Mouse (Mus musculus) embryonic stem cell, embryonic (primary cell): ENCODE data around the gene Gnaz.

Source experiments
- CTCF ChIA-PET, 4 experiments: fragments of 300-600 bp in 2 of 4; fragments of 350-600 bp in 2 of 4; sonication (Branson Sonifier 250); formaldehyde crosslinking; loops; one replicate each; lab custom pipeline; 2022; ENCODE audit warnings: inconsistent platforms in 2 of 4; lab: Charles Lee
- POLR2A ChIA-PET, 4 experiments: fragments of 300-600 bp in 2 of 4; fragments of 350-600 bp in 2 of 4; sonication (Branson Sonifier 250); formaldehyde crosslinking; loops; one replicate each; lab custom pipeline; 2022; ENCODE audit warnings: antibody characterized with exemption in 4 of 4, inconsistent platforms in 1 of 4; lab: Charles Lee

Gnaz gene

GRCm38 (mm10) chr10:74939300-74939699 is 27.7 kb upstream of the Gnaz start:
- ChIA-PET CTCF (interaction anchor here in 1 of 4 experiments (0.9 kb wide), 1 partner anchor 212 kb away, joined by 4 read pairs; no protein-coding TSS in a partner anchor), POLR2A (no interaction called here)

DNA sequence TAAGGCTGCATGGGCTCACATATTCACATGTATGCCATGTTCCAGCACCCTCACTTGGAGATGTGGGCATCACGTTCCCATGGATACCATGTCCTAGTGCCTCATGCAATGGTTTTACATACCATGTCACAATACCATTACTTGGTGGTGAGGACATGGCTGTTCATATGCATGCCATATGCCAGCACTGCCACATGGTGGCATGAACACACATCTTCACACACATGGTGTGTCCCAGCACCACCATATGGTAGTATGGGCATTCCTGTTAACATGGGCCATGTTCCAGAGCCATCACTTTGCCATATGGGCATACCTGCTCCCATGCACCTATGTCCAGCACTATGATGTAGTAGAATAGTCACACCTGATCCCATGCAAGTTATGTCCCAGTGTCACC is 26.2 kb upstream of the Gnaz start:
- ChIA-PET POLR2A (no interaction called here), CTCF (no interaction called here)

- ChIA-PET POLR2A (no interaction called here), CTCF (interaction anchor here in 3 of 4 experiments (0.5 to 2.6 kb wide), 4 partner anchors 14 to 259 kb away, joined by 3 to 8 read pairs (median 4); partner anchors contain the start of gene Gnaz (in 1 of the 3))
Measured at GRCm38 (mm10) chr10:74952830-74953443, 14.0 kb upstream of the Gnaz start.

DNA sequence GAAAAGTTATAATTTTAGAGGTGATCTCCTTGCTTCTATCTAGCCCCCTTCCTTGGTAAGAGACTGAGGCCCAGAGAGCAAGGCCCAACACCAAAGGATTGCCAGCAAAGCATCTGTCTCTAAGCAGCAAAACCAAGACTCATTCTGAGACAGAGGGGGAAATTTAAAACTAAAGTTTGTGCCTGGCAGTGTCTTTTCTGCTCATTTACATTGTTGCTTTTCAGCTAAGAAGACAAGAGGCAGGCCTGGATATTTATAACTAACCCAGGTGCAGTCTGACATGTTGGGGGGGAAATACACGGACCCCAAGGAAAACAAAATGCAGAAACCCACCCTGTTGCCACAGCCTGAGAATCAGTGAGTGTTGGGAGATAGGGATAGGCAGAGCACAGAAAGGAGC is 2.6 kb upstream of the Gnaz start:
- POLR2A ChIA-PET = no interaction called here
- CTCF ChIA-PET = no interaction called here

GRCm38 (mm10) chr10:74967651-74968267 is 782 bp downstream of the Gnaz start:
- ChIA-PET CTCF (interaction anchor here in 2 of 4 experiments (0.9 to 1.6 kb wide), 5 partner anchors 14 to 287 kb away, joined by 3 to 8 read pairs (median 5); no protein-coding TSS in a partner anchor), POLR2A (interaction anchor here in 3 of 4 experiments (0.6 to 1.5 kb wide), 5 partner anchors 11 to 1803 kb away, joined by 3 to 7 read pairs (median 4); partner anchors contain the start of gene Rab36 (in 1 of the 3))

GRCm38 (mm10) chr10:74969266-74969665 is 2.3 kb downstream of the Gnaz start:
- POLR2A ChIA-PET = interaction anchor here in 1 of 4 experiments (0.6 kb wide), 1 partner anchor 122 kb away, joined by 4 read pairs; no protein-coding TSS in a partner anchor
- CTCF ChIA-PET = interaction anchor here in 1 of 4 experiments (0.9 kb wide), 1 partner anchor 182 kb away, joined by 3 read pairs; no protein-coding TSS in a partner anchor

- CTCF ChIA-PET = interaction anchor here in 3 of 4 experiments (0.6 to 1.2 kb wide), 5 partner anchors 12 to 125 kb away, joined by 3 to 7 read pairs (median 3); no protein-coding TSS in a partner anchor
- POLR2A ChIA-PET = interaction anchor here in 1 of 4 experiments (0.6 kb wide), 1 partner anchor 968 kb away, joined by 3 read pairs; no protein-coding TSS in a partner anchor
Measured at GRCm38 (mm10) chr10:74973026-74973425, 6.0 kb downstream of the Gnaz start.

- POLR2A ChIA-PET = no interaction called here
Measured at GRCm38 (mm10) chr10:74975626-74976025, 8.6 kb downstream of the Gnaz start.

GRCm38 (mm10) chr10:74976429-74976828 is 9.5 kb downstream of the Gnaz start:
- ChIA-PET CTCF (no interaction called here), POLR2A (interaction anchor here in 1 of 4 experiments (1.0 kb wide), 1 partner anchor 10 kb away, joined by 3 read pairs; the partner anchor contains the start of gene Gnaz)

More at GRCm38 (mm10) chr10:74975626-74976025, 8.6 kb downstream of the Gnaz start:
- CTCF ChIA-PET = interaction anchor here in 1 of 4 experiments (1.5 kb wide), 1 partner anchor 9 kb away, joined by 3 read pairs; the partner anchor contains the start of gene Gnaz

DNA sequence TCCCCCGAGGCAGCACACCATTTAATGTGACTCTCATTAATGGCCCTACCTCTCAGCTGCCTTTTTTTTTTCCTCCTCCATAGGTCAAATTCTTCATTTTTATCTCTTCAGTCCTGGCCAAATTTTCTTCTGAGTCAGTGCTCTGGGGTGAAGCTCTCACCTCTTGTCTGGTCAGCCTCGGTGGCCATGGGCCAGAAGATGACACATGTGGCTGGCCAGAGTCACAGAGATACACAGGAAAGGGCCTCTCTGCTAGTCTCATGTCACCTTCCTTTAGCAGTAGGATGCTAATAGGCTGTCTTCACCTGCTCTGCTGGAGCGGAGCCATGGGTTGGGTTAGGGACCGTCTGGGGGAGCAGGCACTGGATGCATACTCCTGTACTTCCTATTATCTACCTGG is 11.1 kb downstream of the Gnaz start:
- CTCF ChIA-PET = no interaction called here
- POLR2A ChIA-PET = no interaction called here

- POLR2A ChIA-PET = no interaction called here
- CTCF ChIA-PET = interaction anchor here in 1 of 4 experiments (1.5 kb wide), 1 partner anchor 46 kb away, joined by 3 read pairs; no protein-coding TSS in a partner anchor
Measured at GRCm38 (mm10) chr10:74981159-74981558, 14.2 kb downstream of the Gnaz start.

DNA sequence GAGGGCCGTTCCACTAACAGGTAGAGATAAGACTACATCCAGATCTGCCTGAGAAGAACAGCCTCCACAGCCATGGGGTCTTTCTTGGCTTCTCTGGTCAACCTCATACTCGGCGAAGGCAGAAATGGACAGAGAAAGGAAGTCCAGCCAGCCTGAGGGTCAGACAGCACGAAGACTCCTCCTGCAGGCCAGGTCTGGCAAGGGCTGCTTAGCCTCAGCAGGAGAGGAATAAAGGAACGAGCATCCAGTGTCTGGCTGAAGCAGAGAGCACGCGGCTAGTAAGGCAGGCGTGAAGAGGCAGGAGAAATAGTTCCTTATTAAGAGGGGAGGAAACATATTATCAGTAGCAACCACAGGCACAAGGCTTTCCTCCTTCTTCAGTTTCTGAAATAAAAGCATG is 16.2 kb downstream of the Gnaz start:
- ChIA-PET POLR2A (no interaction called here), CTCF (interaction anchor here in 1 of 4 experiments (0.7 kb wide), 1 partner anchor 152 kb away, joined by 3 read pairs; no protein-coding TSS in a partner anchor)

DNA sequence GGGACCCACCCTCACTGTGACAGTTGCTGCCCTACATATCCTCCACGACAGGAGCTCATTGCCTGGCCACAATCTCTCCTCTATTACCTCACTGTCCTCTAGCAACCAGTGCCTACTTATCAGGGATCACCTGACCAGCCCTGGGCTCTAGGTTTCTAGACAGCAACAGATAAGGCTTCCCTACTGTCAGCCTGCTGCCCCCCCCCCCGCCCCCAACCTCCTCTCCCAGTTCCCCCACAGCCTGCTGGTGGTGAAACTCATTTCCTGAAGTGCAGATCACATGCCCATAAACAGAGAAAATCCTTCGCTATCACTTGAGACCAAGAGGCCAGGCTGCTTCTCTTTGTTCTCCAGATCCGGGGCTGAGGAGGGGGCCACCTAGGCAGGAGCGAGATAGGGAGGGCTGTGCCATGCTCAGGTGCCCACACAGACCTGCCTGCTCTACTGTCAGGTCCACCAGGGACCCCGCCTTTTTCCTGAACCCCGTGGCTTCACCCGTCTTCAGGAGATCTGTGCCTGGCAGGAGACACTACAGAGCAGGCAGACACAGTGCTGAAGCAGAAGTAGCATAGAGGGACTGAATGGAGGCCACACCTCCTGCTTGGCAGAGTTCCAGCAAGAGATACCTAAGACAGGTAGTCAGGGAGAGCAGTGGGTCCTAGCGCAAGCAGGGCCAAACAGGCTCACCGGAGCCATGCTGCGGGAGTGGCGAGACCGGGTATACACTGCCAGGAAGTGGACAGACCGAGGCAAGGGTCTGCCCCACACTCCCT is 20.9 kb downstream of the Gnaz start:
- CTCF ChIA-PET = no interaction called here
- POLR2A ChIA-PET = no interaction called here

DNA sequence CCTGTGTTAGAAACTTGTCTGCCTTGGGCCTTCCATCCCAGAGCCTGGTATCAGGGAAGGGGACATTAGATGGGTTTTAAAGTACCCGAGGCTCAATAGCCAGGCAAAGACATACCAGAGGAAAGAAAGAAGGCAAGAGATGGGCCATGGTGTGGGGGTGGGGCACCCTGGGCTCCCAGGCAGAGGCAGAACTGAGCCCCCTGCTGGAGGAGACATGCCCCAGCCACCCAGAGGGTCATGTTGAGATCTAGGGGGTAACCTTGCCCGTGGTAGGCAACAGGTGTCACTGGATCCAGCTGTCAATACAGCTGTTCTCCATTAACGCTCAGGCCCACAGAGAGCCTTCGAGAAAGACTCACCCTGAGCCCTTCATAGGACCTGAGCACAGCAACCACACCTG is 22.8 kb downstream of the Gnaz start:
- POLR2A ChIA-PET = no interaction called here
- CTCF ChIA-PET = interaction anchor here in 1 of 4 experiments (0.5 kb wide), 1 partner anchor 49 kb away, joined by 3 read pairs; no protein-coding TSS in a partner anchor

DNA sequence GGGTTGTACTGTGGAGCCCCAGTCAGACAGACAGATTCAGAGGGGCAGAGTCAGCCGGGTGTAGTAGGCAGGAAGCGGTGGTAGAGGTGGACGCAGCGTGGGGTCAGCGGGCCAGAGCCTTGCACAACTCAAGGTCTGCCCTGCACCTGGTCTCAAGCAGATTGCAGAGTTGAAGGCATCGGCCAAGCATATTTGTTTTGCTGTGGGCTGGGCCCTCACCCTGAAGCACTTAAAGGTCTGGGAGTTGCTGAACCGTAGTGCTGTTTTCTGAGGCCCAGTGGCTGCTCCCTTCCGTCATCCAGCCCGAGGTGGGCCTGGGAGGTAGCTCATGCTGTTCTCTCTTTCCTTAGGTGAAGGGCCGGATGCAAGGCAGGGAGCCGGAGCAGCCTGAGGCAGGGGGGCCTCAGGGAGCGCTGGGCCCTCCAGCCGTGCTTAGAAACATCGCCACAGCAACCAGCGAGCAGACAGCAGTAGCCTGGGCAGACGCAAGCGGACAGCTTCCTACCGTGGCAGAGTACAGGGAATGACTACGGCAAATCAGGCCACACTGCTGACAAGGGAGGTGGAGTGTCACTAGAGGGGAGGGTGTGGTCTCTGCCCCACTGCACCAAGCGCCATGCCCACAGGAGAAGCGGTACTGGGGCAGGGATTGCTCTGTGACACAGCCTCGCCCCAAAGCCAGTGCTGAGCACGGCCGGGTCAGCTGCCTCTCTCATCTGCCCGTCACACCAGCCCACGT is 23.8 kb downstream of the Gnaz start:
- ChIA-PET POLR2A (interaction anchor here in 1 of 4 experiments (1.4 kb wide), 1 partner anchor 25 kb away, joined by 4 read pairs; the partner anchor contains the start of gene Gnaz), CTCF (interaction anchor here in 1 of 4 experiments (0.8 kb wide), 1 partner anchor 160 kb away, joined by 4 read pairs; no protein-coding TSS in a partner anchor)

DNA sequence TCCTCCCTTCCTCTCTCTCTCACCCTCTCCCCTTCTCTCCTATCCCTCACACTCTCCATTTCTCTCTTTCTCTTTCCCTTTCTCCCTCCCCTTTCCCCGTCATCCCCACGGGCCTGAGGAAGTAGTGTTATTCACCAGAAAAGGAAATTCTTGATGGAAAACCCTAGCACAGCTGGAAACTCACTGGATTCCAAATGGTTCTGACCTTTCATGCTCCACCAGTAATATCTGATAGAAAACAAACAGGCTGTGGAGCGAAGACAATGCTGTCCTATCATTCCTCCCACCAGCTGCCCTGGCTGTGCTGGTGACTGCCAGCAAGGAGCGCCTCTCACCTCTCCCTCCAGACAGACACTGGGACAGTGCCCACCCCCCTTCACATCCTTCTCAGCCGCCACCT is 27.9 kb downstream of the Gnaz start:
- POLR2A ChIA-PET = interaction anchor here in 2 of 4 experiments (0.5 to 0.8 kb wide), 3 partner anchors 14 to 22 kb away, joined by 3 to 5 read pairs (median 3); no protein-coding TSS in a partner anchor
- CTCF ChIA-PET = interaction anchor here in 1 of 4 experiments (0.5 to 0.9 kb wide), 2 partner anchors 60 to 1897 kb away, joined by 3 read pairs; no protein-coding TSS in a partner anchor

- POLR2A ChIA-PET = interaction anchor here in 2 of 4 experiments (0.5 to 0.8 kb wide), 3 partner anchors 13 to 22 kb away, joined by 3 to 5 read pairs (median 3); no protein-coding TSS in a partner anchor
- CTCF ChIA-PET = interaction anchor here in 2 of 4 experiments (0.6 to 0.9 kb wide), 2 partner anchors 60 to 504 kb away, joined by 3 read pairs; no protein-coding TSS in a partner anchor
Measured at GRCm38 (mm10) chr10:74995377-74995776, 28.4 kb downstream of the Gnaz start.
